Mouse (Mus musculus): Measurements from ENCODE around the gene Acads.

Gene Acads

GRCm38 (mm10) chr5:115070457-115070856 lies 48.7 kb downstream of the Acads start:
- DNase-seq: no peak

- DNase-seq: no peak
Measured at GRCm38 (mm10) chr5:115069611-115070010, 49.5 kb downstream of the Acads start.

DNA sequence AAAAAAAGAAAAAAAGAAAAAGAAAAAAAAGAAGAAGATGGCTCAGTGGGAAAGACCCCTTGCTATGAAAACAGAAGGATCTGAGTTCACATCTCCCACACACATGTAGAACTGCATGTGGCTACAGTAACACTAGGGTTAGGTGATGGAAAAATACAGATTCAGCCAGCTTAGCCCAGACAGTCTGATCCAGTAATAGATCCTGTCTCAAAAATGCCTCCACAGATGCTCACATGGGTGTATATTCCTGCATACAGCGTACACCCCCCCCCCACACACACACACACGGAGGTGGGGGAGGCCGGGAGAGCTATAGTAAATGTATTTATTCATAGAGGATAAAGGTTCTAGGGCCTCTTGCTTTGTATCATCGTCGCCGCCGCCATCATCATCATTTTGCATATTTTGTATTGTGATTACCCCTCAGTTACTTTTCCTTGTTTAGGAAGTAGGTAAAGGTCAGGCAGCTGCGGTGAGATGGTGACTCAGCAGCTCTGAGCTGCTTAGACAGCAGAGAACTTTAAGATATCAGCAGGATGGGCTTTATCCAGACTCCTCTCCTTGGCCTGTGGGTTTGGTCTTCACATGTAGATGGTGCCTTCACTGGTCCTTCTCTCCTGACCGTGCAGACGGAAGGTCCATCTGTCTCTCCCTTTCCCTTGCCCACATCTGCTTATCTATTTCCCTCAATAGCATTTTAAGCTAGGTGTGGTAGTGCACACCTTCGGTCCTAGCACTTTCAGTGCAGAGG lies 50.3 kb downstream of the Acads start:
- no peak for DNase-seq

- DNase-seq: no peak
Measured at GRCm38 (mm10) chr5:115066245-115066644, 52.9 kb downstream of the Acads start.

DNA sequence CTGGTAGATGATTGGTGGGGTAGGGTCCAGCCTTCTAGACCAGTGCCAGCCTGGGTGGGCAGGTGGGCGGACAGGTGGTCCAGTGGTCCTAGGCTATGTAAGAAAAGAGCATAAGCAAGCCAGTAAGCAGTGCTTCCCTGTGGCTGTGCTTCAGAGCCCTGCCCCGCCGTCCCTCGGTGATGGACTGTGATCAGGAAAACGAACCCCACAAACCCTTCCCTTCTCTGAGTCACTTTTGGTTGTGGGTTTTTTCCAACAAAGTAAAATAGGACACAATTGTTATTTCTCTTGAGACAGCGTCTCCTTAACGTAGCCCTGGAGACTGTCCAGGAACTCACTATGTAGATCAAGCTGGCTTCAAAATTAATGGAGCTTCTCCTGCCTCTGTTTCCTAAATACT lies 55.8 kb downstream of the Acads start:
- no peak for DNase-seq

DNA sequence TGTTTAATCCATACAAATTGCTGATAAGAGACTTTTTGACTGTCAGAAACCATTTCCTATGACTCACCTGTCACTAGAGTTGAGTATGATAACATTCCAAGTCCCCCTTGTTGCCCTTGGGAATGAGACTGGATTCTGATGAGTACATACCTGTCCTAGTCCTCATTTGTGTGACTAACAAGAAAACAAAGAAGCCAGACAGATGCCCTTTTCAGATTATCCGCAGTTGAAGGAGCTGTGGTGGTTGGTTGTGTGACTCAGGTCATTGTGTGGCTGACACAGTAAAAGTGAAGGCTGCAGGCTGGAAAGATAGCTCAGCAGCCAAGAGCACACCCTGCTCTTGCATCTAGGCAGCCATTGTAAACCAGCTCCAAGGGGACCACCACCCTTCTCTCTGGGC lies 56.6 kb downstream of the Acads start:
- DNase-seq: no peak

DNA sequence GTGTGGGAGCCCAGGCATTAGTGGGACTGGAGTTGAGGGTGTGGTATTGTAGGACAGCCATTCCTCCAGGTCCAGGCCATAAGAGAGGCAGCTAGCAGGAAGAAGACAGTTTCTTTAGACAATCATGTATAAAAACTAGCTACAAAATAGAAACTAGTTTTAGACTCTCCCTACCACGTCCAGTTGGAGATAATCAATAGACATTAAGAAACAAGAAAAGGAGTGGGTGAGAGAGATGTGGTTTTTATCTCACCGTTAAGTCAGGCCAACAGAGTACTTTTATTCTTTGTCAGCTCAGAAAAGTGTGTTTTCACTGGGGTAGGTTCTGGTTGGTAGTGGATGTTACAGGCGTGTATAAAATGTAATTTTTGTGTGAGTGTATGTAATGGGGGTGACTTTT lies 58.2 kb downstream of the Acads start:
- no peak for DNase-seq
